Mouse (Mus musculus) monocyte, adult 2 months (primary cell): ENCODE data around the gene Rnf31.

ENCODE experiments used
- DNase-seq, 2 experiments: peaks; one replicate each; pipeline ENCODE4 v3.0.0; 2022; ENCODE audit warnings: low spot score in 2 of 2, low read depth in 1 of 2

Gene Rnf31

DNA sequence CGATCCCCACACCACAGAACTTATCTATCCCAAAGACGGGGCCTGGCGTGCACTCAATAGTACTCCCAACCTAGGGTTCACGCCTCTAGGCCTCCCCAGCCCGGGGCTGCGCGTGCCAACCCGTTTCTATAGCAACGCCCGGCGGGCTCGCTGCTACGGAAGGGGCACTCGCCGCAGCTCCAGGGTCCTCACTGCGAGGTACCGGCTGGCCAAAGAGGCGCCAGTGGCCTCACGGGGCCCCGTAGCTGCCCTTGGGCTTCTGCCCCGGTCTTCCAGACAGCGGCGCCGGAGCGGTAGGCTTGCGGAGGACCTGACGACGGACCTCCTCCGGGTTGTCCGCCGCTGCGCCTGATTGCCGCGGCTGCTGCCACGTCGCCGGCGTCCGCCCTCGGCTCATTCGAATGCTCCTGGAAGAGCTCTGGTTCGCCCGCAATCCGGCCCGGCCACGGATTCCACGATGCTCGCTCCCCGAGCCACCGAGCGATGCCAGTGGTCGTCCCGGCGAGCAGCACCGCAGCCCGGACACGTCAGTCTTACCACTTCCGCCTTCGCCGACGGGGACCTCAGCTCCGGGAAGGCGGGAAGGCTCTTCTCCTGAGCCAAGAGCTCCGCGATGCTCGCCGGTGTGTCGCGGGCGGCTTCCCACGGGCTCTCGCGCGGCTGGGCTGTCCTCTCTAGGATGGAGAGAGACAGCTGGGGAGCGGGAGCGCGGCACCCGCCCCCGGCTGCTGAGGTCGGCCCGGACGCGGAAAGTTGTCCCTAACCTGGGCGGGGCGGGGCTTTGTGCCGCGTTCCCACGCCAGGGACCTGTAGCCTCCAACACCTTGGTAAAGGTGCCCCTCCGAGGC is 51.8 kb downstream of the Rnf31 start, which contains the start of gene Tm9sf1:
TSS of gene Tm9sf1 (minus strand) at position 747 of the 848 bp plus-strand sequence.
- peak; percentile 67 to 85 for DNase-seq

DNA sequence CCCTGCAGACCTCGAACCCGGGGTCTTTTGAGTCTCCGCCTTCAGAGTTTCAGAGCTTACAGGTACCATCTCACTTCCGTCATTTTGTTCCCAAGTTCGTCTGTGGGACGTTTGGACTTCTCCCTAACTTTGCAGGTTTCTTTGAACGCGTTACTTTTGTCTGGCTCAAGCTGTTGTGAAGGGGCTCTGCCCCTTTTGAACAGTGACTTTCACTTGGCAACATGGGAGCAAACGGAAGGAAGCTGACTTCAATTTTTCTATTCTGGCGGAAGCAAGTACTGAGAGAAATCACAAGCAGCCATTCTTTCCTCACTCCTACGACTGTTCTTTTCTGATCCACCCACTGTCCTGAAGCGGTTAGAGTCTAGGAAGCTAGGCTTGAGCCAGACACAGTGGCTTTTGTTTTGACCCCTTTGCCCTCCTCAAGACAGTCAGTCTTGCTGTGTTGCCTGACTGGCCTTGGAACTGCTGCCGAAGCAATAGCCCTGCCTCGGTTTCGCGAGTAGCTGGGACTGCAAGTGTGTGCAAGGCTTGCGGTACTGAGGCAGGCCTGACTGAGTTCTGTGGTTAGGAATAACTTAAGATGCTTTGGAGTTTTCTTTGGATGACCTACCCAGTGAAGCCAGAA is 52.9 kb downstream of the Rnf31 start:
- DNase-seq, result no peak

DNA sequence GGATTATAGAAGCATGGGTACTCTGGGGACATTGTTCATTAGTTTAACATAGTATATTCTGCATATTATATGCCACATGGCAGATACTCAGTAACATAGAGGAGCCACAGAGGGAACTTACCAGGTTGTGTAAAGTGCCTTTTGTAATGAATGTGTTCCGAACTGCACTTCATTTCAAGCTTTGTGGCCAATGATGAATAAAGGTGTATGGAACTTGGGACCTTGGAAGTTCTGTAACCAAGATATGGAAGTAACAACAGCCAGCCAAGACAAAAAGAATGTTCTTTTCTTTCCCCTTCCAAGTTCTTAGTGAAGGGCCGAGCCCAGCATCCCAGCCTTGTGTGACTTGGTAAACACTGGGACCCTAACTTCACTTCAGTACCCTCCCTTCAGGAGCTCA is 58.4 kb downstream of the Rnf31 start, which contains the start of gene Tssk4:
TSS of gene Tssk4 (plus strand) at position 301 of the 400 bp plus-strand sequence.
- no peak for DNase-seq

DNA sequence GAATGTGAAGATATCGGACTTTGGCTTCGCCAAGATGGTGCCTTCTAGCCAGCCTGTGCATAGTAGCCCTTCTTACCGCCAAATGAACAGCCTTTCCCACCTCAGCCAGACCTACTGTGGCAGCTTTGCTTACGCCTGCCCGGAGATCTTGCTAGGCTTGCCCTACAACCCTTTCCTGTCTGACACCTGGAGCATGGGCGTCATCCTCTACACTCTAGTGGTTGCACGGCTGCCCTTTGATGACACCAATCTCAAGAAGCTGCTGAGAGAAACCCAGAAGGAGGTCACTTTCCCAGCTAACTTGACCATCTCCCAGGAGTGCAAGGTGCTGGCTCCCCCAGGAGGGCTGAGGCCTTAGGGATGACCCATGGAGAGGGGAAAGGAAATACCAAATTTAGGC is 60.0 kb downstream of the Rnf31 start:
- DNase-seq, result no peak
